Mouse (Mus musculus) C2C12 (cell line): Measurements from ENCODE around the gene Pfkp. TPM values are rescaled to one million over a fixed set of nuclear protein-coding genes. Genes with fewer than 3 reads are reported as not detected.

Experiments used
- H3K27me3 ChIP-seq: one replicate; pipeline ENCODE4 v1.6.1; 2011; ENCODE audit not compliant: control insufficient read depth, insufficient read depth, insufficient read length
- H3K36me3 ChIP-seq: one replicate; pipeline ENCODE4 v1.6.1; 2011; ENCODE audit not compliant: control insufficient read depth, insufficient read depth
- H3K4me3 ChIP-seq: one replicate; pipeline ENCODE4 v1.5.1; 2011; ENCODE audit warnings: mild to moderate bottlenecking, control low read depth; ENCODE audit not compliant: poor library complexity, insufficient read depth, severe bottlenecking
- H3K79me2 ChIP-seq: one replicate; pipeline ENCODE4 v1.6.1; 2011; ENCODE audit not compliant: control insufficient read depth, insufficient read depth
- H3K79me3 ChIP-seq: one replicate; pipeline ENCODE4 v1.6.1; 2011; ENCODE audit warnings: low read depth, control low read depth
- H3ac ChIP-seq: one replicate; pipeline ENCODE3; 2011; ENCODE audit warnings: low read depth; ENCODE audit not compliant: control insufficient read depth, insufficient read length
- CEBPB ChIP-seq: IDR thresholded peaks from one replicate; pipeline ENCODE4 v1.6.1; 2011; ENCODE audit warnings: low read depth, mild to moderate bottlenecking, control low read depth, moderate library complexity
- CTCF ChIP-seq: IDR thresholded peaks from one replicate; pipeline ENCODE4 v1.5.1; 2011; ENCODE audit not compliant: control insufficient read depth, insufficient read depth, insufficient read length
- FOSL1 ChIP-seq: IDR thresholded peaks from one replicate; pipeline ENCODE4 v1.8.0; 2011; ENCODE audit warnings: mild to moderate bottlenecking, low read length; ENCODE audit not compliant: poor library complexity, insufficient read depth, severe bottlenecking
- MAX ChIP-seq: IDR thresholded peaks from one replicate; pipeline ENCODE4 v1.6.1; 2011; ENCODE audit warnings: mild to moderate bottlenecking, control low read depth
- MYOD1 ChIP-seq: IDR thresholded peaks from one replicate; pipeline ENCODE4 v1.6.1; 2011; ENCODE audit warnings: low read depth; ENCODE audit not compliant: control insufficient read depth, insufficient read length
- MYOG ChIP-seq: IDR thresholded peaks from one replicate; pipeline ENCODE4 v1.6.1; 2011; ENCODE audit not compliant: control insufficient read depth, insufficient read length; ENCODE audit errors: extremely low read depth
- USF1 ChIP-seq: IDR thresholded peaks from one replicate; pipeline ENCODE4 v1.6.1; 2011; ENCODE audit warnings: low read depth, mild to moderate bottlenecking, control low read depth, moderate library complexity
- polyA plus RNA-seq: library from polyadenylated mRNA; unstranded; fragments of >200 nt; fragmentation: generic; extraction: Trizol; gene quantifications from one replicate; pipeline ENCODE4 v1.2.1, GENCODE M21; 2012; ENCODE audit warnings: missing spikeins

The Pfkp gene
- polyA plus RNA-seq, 1 experiment, result 38.7 TPM

- H3K36me3 ChIP-seq, result peaks cover 73% of the 10 kb centered on the region
- no peaks in the 10 kb centered on the region for H3K79me2 ChIP-seq
- no peaks in the 10 kb centered on the region for H3K27me3 ChIP-seq
- no peak overlapping the region for H3K4me3 ChIP-seq
- no peak overlapping the region for H3ac ChIP-seq
- TF ChIP-seq MAX, result no peak
- TF ChIP-seq MYOD1, result no peak
- TF ChIP-seq MYOG, result no peak
- no peaks in the 10 kb centered on the region for H3K79me3 ChIP-seq
Measured at GRCm38 (mm10) chr13:6565571-6565970, 83.0 kb downstream of the Pfkp start.

GRCm38 (mm10) chr13:6562409-6562808 lies 86.2 kb downstream of the Pfkp start:
- H3K36me3 ChIP-seq, result peaks cover 82% of the 10 kb centered on the region
- TF ChIP-seq CTCF, result no peak
- no peak for TF ChIP-seq FOSL1
- no peak for TF ChIP-seq MAX

GRCm38 (mm10) chr13:6557771-6558170 lies 90.8 kb downstream of the Pfkp start:
- Histone ChIP-seq H3K79me3 (no peaks in the 10 kb centered on the region), H3K79me2 (no peaks in the 10 kb centered on the region), H3K4me3 (no peak overlapping the region), H3ac (no peak overlapping the region), H3K27me3 (no peaks in the 10 kb centered on the region), H3K36me3 (peaks cover 83% of the 10 kb centered on the region)
- TF ChIP-seq MYOG (no peak), USF1 (no peak), MYOD1 (no peak), FOSL1 (no peak), CTCF (no peak), MAX (no peak), CEBPB (no peak)

More at GRCm38 (mm10) chr13:6562409-6562808, 86.2 kb downstream of the Pfkp start:
- no peaks in the 10 kb centered on the region for H3K27me3 ChIP-seq
- no peaks in the 10 kb centered on the region for H3K79me2 ChIP-seq
- no peak overlapping the region for H3ac ChIP-seq
- H3K4me3 ChIP-seq, result no peak overlapping the region
- no peaks in the 10 kb centered on the region for H3K79me3 ChIP-seq

GRCm38 (mm10) chr13:6555656-6556055 lies 92.9 kb downstream of the Pfkp start:
- TF ChIP-seq MYOD1, result no peak
- TF ChIP-seq USF1, result no peak
- TF ChIP-seq CTCF, result no peak
- TF ChIP-seq CEBPB, result no peak
- Histone ChIP-seq H3ac (no peak overlapping the region), H3K27me3 (no peaks in the 10 kb centered on the region), H3K36me3 (peaks cover 76% of the 10 kb centered on the region), H3K79me3 (peaks cover 2% of the 10 kb centered on the region), H3K4me3 (no peak overlapping the region), H3K79me2 (peaks cover 20% of the 10 kb centered on the region)

- peaks cover 6% of the 10 kb centered on the region for H3K79me3 ChIP-seq
- H3K36me3 ChIP-seq, result peaks cover 71% of the 10 kb centered on the region
- TF ChIP-seq USF1 (no peak), MAX (no peak), FOSL1 (no peak), MYOD1 (no peak), CTCF (no peak), CEBPB (no peak), MYOG (no peak)
- H3K27me3 ChIP-seq, result no peaks in the 10 kb centered on the region
- peaks cover 39% of the 10 kb centered on the region for H3K79me2 ChIP-seq
- no peak overlapping the region for H3K4me3 ChIP-seq
- no peak overlapping the region for H3ac ChIP-seq
Measured at GRCm38 (mm10) chr13:6553708-6554107, 94.9 kb downstream of the Pfkp start.

GRCm38 (mm10) chr13:6535287-6535932 lies 113.2 kb downstream of the Pfkp start:
- no peak for TF ChIP-seq CTCF
- no peak for TF ChIP-seq MYOD1
- no peak for TF ChIP-seq CEBPB
- TF ChIP-seq MYOG, result no peak
- no peak for TF ChIP-seq USF1
- no peak for TF ChIP-seq FOSL1
- no peak for TF ChIP-seq MAX
- Histone ChIP-seq H3ac (no peak overlapping the region), H3K79me3 (no peaks in the 10 kb centered on the region), H3K4me3 (no peak overlapping the region), H3K27me3 (no peaks in the 10 kb centered on the region), H3K36me3 (no peaks in the 10 kb centered on the region), H3K79me2 (no peaks in the 10 kb centered on the region)
